Mouse (Mus musculus): ENCODE results near the gene Grk6. TPM values are rescaled to one million over a fixed set of nuclear protein-coding genes. Genes with fewer than 3 reads are reported as not detected.

Gene Grk6
- polyA plus RNA-seq, 1 experiment: 9.5 TPM

DNA sequence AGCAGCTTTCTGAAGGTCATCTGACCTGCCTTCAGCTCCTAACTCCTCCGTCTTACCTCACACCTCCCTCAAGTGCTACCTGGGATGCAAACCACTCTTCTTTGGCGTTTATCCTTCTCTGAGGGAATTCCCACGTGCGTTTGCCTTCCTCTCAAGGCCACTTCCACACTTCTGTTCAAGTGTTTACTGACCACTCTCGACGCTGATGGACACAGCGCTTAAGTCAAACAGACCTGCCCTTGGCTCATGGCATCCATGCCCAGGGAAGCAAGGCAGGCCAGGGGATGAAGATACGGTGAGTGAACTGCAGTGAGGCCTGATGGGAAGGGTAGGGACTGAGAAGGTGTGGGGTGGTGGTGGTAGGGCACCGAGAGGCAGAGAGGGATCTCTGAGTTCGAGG is 55.7 kb downstream of the Grk6 start:
- no peaks in the 10 kb centered on the region for H3K9me3 ChIP-seq (ENCODE audit: control insufficient read depth, low read length)
- peaks cover 5% of the 10 kb centered on the region for H3K27me3 ChIP-seq (ENCODE audit: control insufficient read depth)
- H3K4me1 ChIP-seq (ENCODE audit: control insufficient read depth): no peaks in the 10 kb centered on the region; the same call in 1 of the 2 replicates
- no peak for TF ChIP-seq GATA1 (IDR thresholded peaks at IDR 0.05; ENCODE audit: low read length)
- no peak for TF ChIP-seq TAL1 (IDR thresholded peaks at IDR 0.05; ENCODE audit: low read length)
- no peak overlapping the region for H3K4me3 ChIP-seq (replicated peaks)
- H3K36me3 ChIP-seq (ENCODE audit: control insufficient read depth): peaks cover 22% of the 10 kb centered on the region

- Histone ChIP-seq H3K36me3 (ENCODE audit: control insufficient read depth) (peaks cover 37% of the 10 kb centered on the region), H3K4me1 (ENCODE audit: control insufficient read depth) (peaks cover under 1% of the 10 kb centered on the region)
- TF ChIP-seq GATA1 (IDR thresholded peaks at IDR 0.05; ENCODE audit: low read length) (no peak), TAL1 (IDR thresholded peaks at IDR 0.05; ENCODE audit: low read length) (no peak)
Measured at GRCm38 (mm10) chr13:55502405-55502804, 57.5 kb downstream of the Grk6 start.

DNA sequence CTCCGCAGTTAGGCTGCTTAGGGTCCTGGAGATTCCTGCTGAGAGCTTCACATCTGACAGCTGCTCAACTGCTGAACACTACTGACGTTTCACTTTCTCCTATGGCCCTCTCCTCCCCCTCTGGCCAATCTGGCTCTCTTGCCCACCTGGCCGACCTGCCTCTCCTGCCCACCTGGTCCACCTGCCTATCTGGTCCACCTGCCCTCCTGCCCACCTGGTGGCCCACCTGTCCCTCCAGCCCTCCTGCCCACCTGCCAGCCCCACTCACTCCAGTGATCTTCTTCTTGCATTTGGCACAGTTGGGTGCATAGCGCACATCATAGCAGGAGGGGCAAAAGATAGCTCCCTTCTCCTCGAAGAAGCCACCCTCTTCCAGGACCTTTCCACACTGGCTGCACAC is 59.5 kb downstream of the Grk6 start:
- Histone ChIP-seq H3K36me3 (ENCODE audit: control insufficient read depth) (peaks cover 46% of the 10 kb centered on the region), H3K4me1 (ENCODE audit: control insufficient read depth) (peaks cover 7% of the 10 kb centered on the region), H3K4me3 (replicated peaks) (no peak overlapping the region), H3K9me3 (ENCODE audit: control insufficient read depth, low read length) (no peaks in the 10 kb centered on the region), H3K27me3 (ENCODE audit: control insufficient read depth) (no peaks in the 10 kb centered on the region)
- TF ChIP-seq TAL1 (IDR thresholded peaks at IDR 0.05; ENCODE audit: low read length): no peak
- no peak for TF ChIP-seq GATA1 (IDR thresholded peaks at IDR 0.05; ENCODE audit: low read length)

More at GRCm38 (mm10) chr13:55502405-55502804, 57.5 kb downstream of the Grk6 start:
- Histone ChIP-seq H3K27me3 (ENCODE audit: control insufficient read depth) (no peaks in the 10 kb centered on the region), H3K9me3 (ENCODE audit: control insufficient read depth, low read length) (no peaks in the 10 kb centered on the region), H3K4me3 (replicated peaks) (no peak overlapping the region)

DNA sequence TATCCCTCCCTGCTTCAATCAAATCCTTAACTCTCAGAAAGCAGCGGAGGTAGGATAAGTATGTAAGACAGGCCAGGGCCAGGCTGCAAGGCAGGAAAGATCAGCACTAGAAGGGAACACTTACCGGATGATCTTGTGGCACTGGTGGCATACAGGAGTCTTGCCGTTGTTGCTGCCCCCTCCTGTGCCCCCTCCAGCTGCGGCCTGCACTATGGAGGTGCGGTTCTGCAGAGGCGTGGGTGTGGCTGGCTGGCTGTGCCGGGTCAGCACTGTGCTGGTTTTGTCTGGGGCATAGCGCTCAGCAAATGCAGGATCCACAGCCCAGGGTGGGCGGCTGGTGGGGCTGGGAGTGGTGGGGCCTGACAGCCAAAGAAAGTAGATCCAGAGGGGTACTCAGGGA is 60.9 kb downstream of the Grk6 start:
- H3K4me3 ChIP-seq (replicated peaks): no peak overlapping the region
- peaks cover 46% of the 10 kb centered on the region for H3K36me3 ChIP-seq (ENCODE audit: control insufficient read depth)
- no peaks in the 10 kb centered on the region for H3K9me3 ChIP-seq (ENCODE audit: control insufficient read depth, low read length)
- H3K4me1 ChIP-seq (ENCODE audit: control insufficient read depth): peaks cover 14% of the 10 kb centered on the region
- TF ChIP-seq TAL1 (IDR thresholded peaks at IDR 0.05; ENCODE audit: low read length): no peak
- TF ChIP-seq GATA1 (IDR thresholded peaks at IDR 0.05; ENCODE audit: low read length): no peak
- H3K27me3 ChIP-seq (ENCODE audit: control insufficient read depth): no peaks in the 10 kb centered on the region

GRCm38 (mm10) chr13:55506697-55507096 is 61.8 kb downstream of the Grk6 start:
- no peak for TF ChIP-seq TAL1 (IDR thresholded peaks at IDR 0.05; ENCODE audit: low read length)
- TF ChIP-seq GATA1 (IDR thresholded peaks at IDR 0.05; ENCODE audit: low read length): no peak
- no peak overlapping the region for H3K4me3 ChIP-seq (replicated peaks)
- H3K27me3 ChIP-seq (ENCODE audit: control insufficient read depth): no peaks in the 10 kb centered on the region
- peaks cover 23% of the 10 kb centered on the region for H3K4me1 ChIP-seq (ENCODE audit: control insufficient read depth)
- H3K36me3 ChIP-seq (ENCODE audit: control insufficient read depth): peaks cover 46% of the 10 kb centered on the region
- no peaks in the 10 kb centered on the region for H3K9me3 ChIP-seq (ENCODE audit: control insufficient read depth, low read length)

DNA sequence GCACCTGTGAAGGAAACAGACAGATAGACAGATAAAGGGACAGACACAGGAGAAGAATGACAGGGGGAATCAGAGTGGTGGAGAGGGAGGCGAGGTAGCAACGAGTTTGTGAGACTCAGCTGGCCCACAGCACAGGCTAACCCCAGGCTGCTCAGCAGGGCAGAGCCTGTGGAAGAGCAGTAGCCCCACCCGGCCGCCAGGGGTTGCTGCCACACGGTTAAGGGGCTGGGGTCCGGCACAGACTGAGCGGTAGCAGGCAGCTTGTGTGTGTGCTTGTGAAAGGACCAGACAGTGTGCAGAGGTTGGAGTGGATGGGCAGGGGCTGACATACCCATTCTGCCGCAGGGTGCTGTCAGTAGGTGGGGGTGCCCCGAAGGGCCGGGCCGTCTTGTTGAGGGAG is 63.0 kb downstream of the Grk6 start:
- Histone ChIP-seq H3K4me1 (ENCODE audit: control insufficient read depth) (peaks cover 35% of the 10 kb centered on the region), H3K9me3 (ENCODE audit: control insufficient read depth, low read length) (no peaks in the 10 kb centered on the region), H3K4me3 (replicated peaks) (no peak overlapping the region), H3K27me3 (ENCODE audit: control insufficient read depth) (peaks cover 7% of the 10 kb centered on the region), H3K36me3 (ENCODE audit: control insufficient read depth) (peaks cover 43% of the 10 kb centered on the region)
- TF ChIP-seq TAL1 (IDR thresholded peaks at IDR 0.05; ENCODE audit: low read length): no peak
- no peak for TF ChIP-seq GATA1 (IDR thresholded peaks at IDR 0.05; ENCODE audit: low read length)

DNA sequence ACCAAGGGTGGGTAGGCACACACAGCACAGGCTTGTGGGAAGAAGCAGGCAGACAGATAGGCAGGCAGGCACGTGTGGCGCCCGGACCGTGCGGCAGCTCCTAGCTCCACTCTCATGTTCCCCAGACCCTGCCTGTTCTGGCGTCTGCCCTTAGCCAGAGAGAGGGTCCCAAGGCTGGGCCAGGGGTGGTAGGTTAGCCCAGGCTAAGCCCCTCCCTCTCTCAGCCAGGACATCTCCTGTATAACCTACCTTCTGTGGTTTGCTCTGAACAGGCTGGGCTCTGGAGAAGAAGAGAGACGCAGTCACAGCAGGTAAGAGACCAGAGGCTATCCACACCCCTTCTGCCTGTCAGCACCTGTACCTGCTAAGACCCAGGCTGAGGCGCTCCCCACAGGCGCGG is 63.7 kb downstream of the Grk6 start:
- no peak overlapping the region for H3K4me3 ChIP-seq (replicated peaks)
- H3K9me3 ChIP-seq (ENCODE audit: control insufficient read depth, low read length): no peaks in the 10 kb centered on the region
- no peak for TF ChIP-seq GATA1 (IDR thresholded peaks at IDR 0.05; ENCODE audit: low read length)
- no peak for TF ChIP-seq TAL1 (IDR thresholded peaks at IDR 0.05; ENCODE audit: low read length)
- peaks cover 41% of the 10 kb centered on the region for H3K4me1 ChIP-seq (ENCODE audit: control insufficient read depth)
- H3K36me3 ChIP-seq (ENCODE audit: control insufficient read depth): peaks cover 39% of the 10 kb centered on the region
- H3K27me3 ChIP-seq (ENCODE audit: control insufficient read depth): peaks cover 8% of the 10 kb centered on the region

DNA sequence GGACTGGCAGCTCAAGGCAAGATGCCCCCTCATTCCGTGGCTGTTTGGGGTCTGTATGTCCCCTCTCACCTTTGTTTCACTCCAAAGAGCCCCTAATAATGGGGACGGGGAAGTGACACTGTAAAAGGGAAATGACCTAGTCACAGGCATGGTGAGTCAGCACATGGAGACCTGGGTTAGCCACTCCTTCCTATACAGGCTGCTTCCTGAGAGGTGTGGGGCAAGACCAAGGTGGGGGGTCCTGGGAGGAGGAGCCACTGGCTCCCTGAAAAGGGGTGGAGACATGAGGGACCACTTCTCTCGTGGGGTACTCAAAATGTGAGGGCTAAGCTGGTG is 65.4 kb downstream of the Grk6 start:
- TF ChIP-seq TAL1 (IDR thresholded peaks at IDR 0.05; ENCODE audit: low read length) (no peak), GATA1 (IDR thresholded peaks at IDR 0.05; ENCODE audit: low read length) (no peak)
- no peaks in the 10 kb centered on the region for H3K9me3 ChIP-seq (ENCODE audit: control insufficient read depth, low read length)
- H3K4me1 ChIP-seq (ENCODE audit: control insufficient read depth): peaks cover 46% of the 10 kb centered on the region
- H3K36me3 ChIP-seq (ENCODE audit: control insufficient read depth): peaks cover 28% of the 10 kb centered on the region
- H3K27me3 ChIP-seq (ENCODE audit: control insufficient read depth): peaks cover 17% of the 10 kb centered on the region
- no peak overlapping the region for H3K4me3 ChIP-seq (replicated peaks)

Other genes with a start within 250 kb of the Grk6 start
- 0.20 and 0.48 TPM in 2 replicates for gene Nsd1, start 235.3 kb upstream of the Grk6 start, polyA plus RNA-seq (2012)
- gene Prelid1, start 124.6 kb upstream of the Grk6 start, polyA plus RNA-seq (2012): 15.3 and 26.1 TPM in 2 replicates
- 11.5 and 12.0 TPM in 2 replicates for gene Rab24, start 123.1 kb upstream of the Grk6 start, polyA plus RNA-seq (2012)
- gene Mxd3, start 115.2 kb upstream of the Grk6 start, polyA plus RNA-seq (2012): 14.7 and 15.8 TPM in 2 replicates
- gene Lman2, start 82.3 kb upstream of the Grk6 start, polyA plus RNA-seq (2012): 2.9 and 4.8 TPM in 2 replicates
- gene Rgs14, start 75.3 kb upstream of the Grk6 start, polyA plus RNA-seq (2012): 0.03 TPM in 1 of 2 replicates, not detected in the other
- not detected in 2 replicates for gene Slc34a1, start 46.9 kb upstream of the Grk6 start, polyA plus RNA-seq (2012)
- not detected in 2 replicates for gene Pfn3, start 29.8 kb upstream of the Grk6 start, polyA plus RNA-seq (2012)
- 0.09 and 0.25 TPM in 2 replicates for gene F12, start 18.3 kb upstream of the Grk6 start, polyA plus RNA-seq (2012)
- 0.08 and 0.23 TPM in 2 replicates for gene Prr7, start 19.2 kb downstream of the Grk6 start, polyA plus RNA-seq (2012)
- gene Dbn1, start 43.0 kb downstream of the Grk6 start, polyA plus RNA-seq (2012): 0.05 and 0.06 TPM in 2 replicates
- gene Pdlim7, start 68.6 kb downstream of the Grk6 start, polyA plus RNA-seq (2012): 1.9 and 3.0 TPM in 2 replicates
- gene Dok3, start 84.2 kb downstream of the Grk6 start, polyA plus RNA-seq (2012): 0.54 and 0.67 TPM in 2 replicates
- gene Ddx41, start 91.6 kb downstream of the Grk6 start, polyA plus RNA-seq (2012): 4.7 and 5.2 TPM in 2 replicates
- gene Fam193b, start 126.0 kb downstream of the Grk6 start, polyA plus RNA-seq (2012): 9.1 and 10.2 TPM in 2 replicates
- 9.5 and 12.0 TPM in 2 replicates for gene Tmed9, start 128.7 kb downstream of the Grk6 start, polyA plus RNA-seq (2012)
- 0.39 and 0.50 TPM in 2 replicates for gene B4galt7, start 154.8 kb downstream of the Grk6 start, polyA plus RNA-seq (2012)
- 1.9 and 2.3 TPM in 2 replicates for gene Caml, start 177.9 kb downstream of the Grk6 start, polyA plus RNA-seq (2012)
- gene Ddx46, start 190.0 kb downstream of the Grk6 start, polyA plus RNA-seq (2012): 1.9 and 2.0 TPM in 2 replicates
- gene B230219D22Rik, start 248.1 kb downstream of the Grk6 start, polyA plus RNA-seq (2012): 0.18 and 0.29 TPM in 2 replicates